Mouse (Mus musculus) kidney, embryonic 14.5 days (tissue): Measurements from ENCODE around the gene Aldh6a1. TPM values are rescaled to one million over a fixed set of nuclear protein-coding genes. Genes with fewer than 3 reads are reported as not detected.

ENCODE experiments used
- ATAC-seq: fragments of 200-750 bp; cut with Nextera tagmentation; 2 replicates; pipeline ENCODE4 v1.8.0; 2017; ENCODE audit warnings: moderate number of reproducible peaks, mild to moderate bottlenecking, moderate TSS enrichment, moderate library complexity; ENCODE audit not compliant: low FRiP score, low TSS enrichment
- H3K27ac ChIP-seq: fragments of 300-500 bp; sonication (generic); 2 replicates; pipeline ENCODE4 v1.5.1; 2014; ENCODE audit warnings: low read depth, mild to moderate bottlenecking, low read length, moderate library complexity, mixed read lengths
- H3K27me3 ChIP-seq: fragments of 300-500 bp; sonication (generic); 2 replicates; pipeline ENCODE4 v1.6.1; 2014; ENCODE audit warnings: mild to moderate bottlenecking, low read length; ENCODE audit not compliant: control insufficient read depth, insufficient read depth
- H3K36me3 ChIP-seq: fragments of 300-500 bp; sonication (generic); 2 replicates; pipeline ENCODE4 v1.6.1; 2014; ENCODE audit warnings: low read length, mixed read lengths; ENCODE audit not compliant: control insufficient read depth, insufficient read depth
- H3K4me1 ChIP-seq: fragments of 300-500 bp; sonication (generic); 2 replicates; pipeline ENCODE4 v1.6.1; 2014; ENCODE audit warnings: low read length, mixed read lengths; ENCODE audit not compliant: control insufficient read depth, insufficient read depth
- H3K4me2 ChIP-seq: fragments of 300-500 bp; sonication (generic); replicated peaks from 2 replicates; pipeline ENCODE4 v1.6.1; 2014; ENCODE audit warnings: low read depth, mild to moderate bottlenecking, low read length
- H3K4me3 ChIP-seq: fragments of 300-500 bp; sonication (generic); 2 replicates; pipeline ENCODE4 v1.5.1; 2014; ENCODE audit warnings: mild to moderate bottlenecking, low read length
- H3K9ac ChIP-seq: fragments of 300-500 bp; sonication (generic); 2 replicates; pipeline ENCODE4 v1.6.1; 2014; ENCODE audit warnings: low read depth, mild to moderate bottlenecking, low read length, moderate library complexity
- H3K9me3 ChIP-seq: fragments of 300-500 bp; sonication (generic); 2 replicates; pipeline ENCODE4 v1.6.1; 2016; ENCODE audit warnings: low read length; ENCODE audit not compliant: control insufficient read depth
- WGBS: fragments of 180-500 bp; shearing (Covaris S2); extraction: QIAGEN DNeasy Blood & Tissue Kit; methylation state at CpG from one replicate; pipeline ENCODE4 v1.1.7; 2014; 5-methylcytosine and 5-hydroxymethylcytosine counted together
- polyA plus RNA-seq: library from polyadenylated mRNA; unstranded; fragments of >200 nt; fragmentation: Nextera tagmentation; extraction: Ambion mirVana; gene quantifications from 2 replicates; pipeline ENCODE4 v1.2.1, GENCODE M21; 2014

Aldh6a1 gene
- polyA plus RNA-seq, 1 experiment from 2014 or later, result 50.2 TPM

DNA sequence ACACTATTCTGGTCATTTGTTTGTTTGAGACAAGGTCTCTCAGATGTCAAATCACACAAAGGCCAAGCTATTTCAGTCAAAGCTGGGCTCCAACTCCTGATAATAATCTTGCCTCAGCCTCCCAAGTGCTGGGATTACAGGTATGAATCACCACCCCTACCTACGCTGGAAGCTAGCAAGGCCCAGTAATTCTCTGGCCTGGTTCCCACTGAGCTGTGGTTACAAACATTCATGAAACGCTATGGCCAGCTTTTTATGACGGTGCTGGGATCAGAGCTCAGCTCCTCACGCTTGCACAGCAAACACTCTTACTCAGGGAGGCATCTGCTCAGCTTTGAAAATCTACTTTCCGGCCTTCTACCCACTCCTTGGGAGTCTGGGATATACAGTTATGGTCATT lies 57.0 kb downstream of the Aldh6a1 start:
- WGBS, result 83% methylated on average over 5 of the region's 5 CpGs
- H3K4me1 ChIP-seq, result no peaks in the 10 kb centered on the region
- no peaks in the 10 kb centered on the region for H3K9me3 ChIP-seq
- H3K4me2 ChIP-seq, result no peak overlapping the region
- H3K9ac ChIP-seq, result no peak overlapping the region
- H3K4me3 ChIP-seq, result no peak overlapping the region
- H3K36me3 ChIP-seq, result no peaks in the 10 kb centered on the region
- no peak for ATAC-seq
- H3K27ac ChIP-seq, result no peak overlapping the region
- H3K27me3 ChIP-seq, result no peaks in the 10 kb centered on the region

DNA sequence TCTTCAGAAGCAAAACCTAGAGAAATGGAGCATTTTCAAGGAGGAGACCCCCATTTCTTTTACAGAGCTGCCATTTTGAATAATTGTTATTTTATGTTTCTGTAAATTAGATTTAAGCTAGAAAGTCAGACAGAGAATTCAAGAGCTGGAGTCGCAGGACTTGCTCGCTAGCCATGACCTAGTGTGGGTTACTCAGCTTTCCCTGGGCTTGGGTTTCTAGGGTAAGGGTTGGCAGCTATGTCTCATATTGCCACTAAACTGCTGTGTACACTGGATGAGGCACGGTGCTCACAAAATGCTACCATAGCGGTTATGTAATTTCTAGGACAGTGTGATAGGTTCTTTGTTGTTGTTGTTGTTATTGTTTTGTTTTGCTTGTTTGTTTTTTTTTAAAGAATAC lies 58.1 kb downstream of the Aldh6a1 start:
- no peak overlapping the region for H3K4me3 ChIP-seq
- H3K27me3 ChIP-seq, result no peaks in the 10 kb centered on the region
- ATAC-seq, result no peak
- no peaks in the 10 kb centered on the region for H3K36me3 ChIP-seq
- H3K27ac ChIP-seq, result no peak overlapping the region
- H3K4me1 ChIP-seq, result no peaks in the 10 kb centered on the region
- H3K9ac ChIP-seq, result no peak overlapping the region
- no peaks in the 10 kb centered on the region for H3K9me3 ChIP-seq
- no peak overlapping the region for H3K4me2 ChIP-seq
- WGBS, result 91% methylated on average over 4 of the region's 4 CpGs

GRCm38 (mm10) chr12:84390336-84390735 lies 60.5 kb downstream of the Aldh6a1 start:
- Histone ChIP-seq H3K4me3 (no peak overlapping the region), H3K9me3 (no peaks in the 10 kb centered on the region), H3K9ac (no peak overlapping the region), H3K27me3 (no peaks in the 10 kb centered on the region), H3K36me3 (no peaks in the 10 kb centered on the region; the same call in 1 of the 2 replicates), H3K27ac (no peak overlapping the region), H3K4me1 (no peaks in the 10 kb centered on the region), H3K4me2 (no peak overlapping the region)
- no peak for ATAC-seq
- WGBS, result 88% methylated on average over 6 of the region's 6 CpGs

GRCm38 (mm10) chr12:84388774-84389400 lies 61.9 kb downstream of the Aldh6a1 start:
- Histone ChIP-seq H3K27ac (no peak overlapping the region), H3K9ac (no peak overlapping the region), H3K4me1 (no peaks in the 10 kb centered on the region), H3K4me3 (no peak overlapping the region), H3K27me3 (no peaks in the 10 kb centered on the region), H3K9me3 (no peaks in the 10 kb centered on the region), H3K36me3 (no peaks in the 10 kb centered on the region; the same call in 1 of the 2 replicates), H3K4me2 (no peak overlapping the region)
- WGBS, result 65% methylated on average over 14 of the region's 14 CpGs
- no peak for ATAC-seq

GRCm38 (mm10) chr12:84388097-84388496 lies 62.7 kb downstream of the Aldh6a1 start:
- H3K27me3 ChIP-seq, result no peaks in the 10 kb centered on the region
- WGBS, result 86% methylated on average over 8 of the region's 8 CpGs
- no peak overlapping the region for H3K4me3 ChIP-seq
- H3K9me3 ChIP-seq, result no peaks in the 10 kb centered on the region
- no peak for ATAC-seq
- no peak overlapping the region for H3K4me2 ChIP-seq
- H3K9ac ChIP-seq, result no peak overlapping the region
- no peak overlapping the region for H3K27ac ChIP-seq
- H3K36me3 ChIP-seq, result no peaks in the 10 kb centered on the region; the same call in 1 of the 2 replicates
- H3K4me1 ChIP-seq, result no peaks in the 10 kb centered on the region

DNA sequence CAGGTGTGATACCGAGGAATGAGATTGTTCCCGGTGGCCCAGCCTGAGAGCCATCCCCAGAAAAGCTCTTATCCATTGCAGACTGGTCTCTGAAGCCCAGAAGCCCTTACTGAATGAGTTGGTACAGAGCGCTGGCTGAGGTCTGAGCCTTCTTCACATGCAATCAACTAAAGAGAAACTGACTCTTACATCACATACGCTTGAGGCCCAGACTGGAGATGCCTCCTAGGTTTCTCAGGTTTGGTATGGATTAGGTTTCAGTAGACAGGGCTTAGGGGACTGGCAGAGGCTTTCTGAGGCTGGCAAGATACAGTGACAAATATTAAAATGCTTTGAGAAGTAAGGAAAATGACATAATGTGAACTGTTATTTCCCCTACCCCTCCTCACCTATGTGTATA lies 65.4 kb downstream of the Aldh6a1 start:
- Histone ChIP-seq H3K9me3 (no peaks in the 10 kb centered on the region), H3K27ac (no peak overlapping the region), H3K36me3 (no peaks in the 10 kb centered on the region; the same call in 1 of the 2 replicates), H3K9ac (no peak overlapping the region), H3K27me3 (no peaks in the 10 kb centered on the region), H3K4me1 (no peaks in the 10 kb centered on the region), H3K4me2 (no peak overlapping the region), H3K4me3 (no peak overlapping the region)
- WGBS, result 94% methylated on average over 4 of the region's 4 CpGs
- no peak for ATAC-seq

- H3K27me3 ChIP-seq, result no peaks in the 10 kb centered on the region
- no peak for ATAC-seq
- H3K9ac ChIP-seq, result no peak overlapping the region
- H3K4me3 ChIP-seq, result no peak overlapping the region
- no peaks in the 10 kb centered on the region; the same call in 1 of the 2 replicates for H3K36me3 ChIP-seq
- no peak overlapping the region for H3K27ac ChIP-seq
- H3K9me3 ChIP-seq, result no peaks in the 10 kb centered on the region
- no peak overlapping the region for H3K4me2 ChIP-seq
- no peaks in the 10 kb centered on the region for H3K4me1 ChIP-seq
- 78% methylated on average over 5 of the region's 5 CpGs for WGBS
These were observed 66.1 kb downstream of the Aldh6a1 start for GRCm38 (mm10) chr12:84384644-84385081.

- no peaks in the 10 kb centered on the region for H3K9me3 ChIP-seq
- no peaks in the 10 kb centered on the region; the same call in 1 of the 2 replicates for H3K36me3 ChIP-seq
- no peak overlapping the region for H3K4me3 ChIP-seq
- 88% methylated on average over 4 of the region's 4 CpGs for WGBS
- H3K4me2 ChIP-seq, result no peak overlapping the region
- no peak for ATAC-seq
- no peaks in the 10 kb centered on the region for H3K4me1 ChIP-seq
- H3K27ac ChIP-seq, result no peak overlapping the region
- H3K27me3 ChIP-seq, result no peaks in the 10 kb centered on the region
- H3K9ac ChIP-seq, result no peak overlapping the region
These were observed 68.4 kb downstream of the Aldh6a1 start for GRCm38 (mm10) chr12:84382369-84382768.
